Mouse (Mus musculus) forebrain, postnatal 0 days (tissue): ENCODE data around the gene Ier2. TPM values are rescaled to one million over a fixed set of nuclear protein-coding genes. Genes with fewer than 3 reads are reported as not detected.

Experiments
- ATAC-seq: fragments of 200-750 bp; cut with Nextera tagmentation; 2 replicates; pipeline ENCODE4 v1.8.0; 2017; ENCODE audit warnings: mild to moderate bottlenecking, moderate library complexity
- DNase-seq: peaks from one replicate; pipeline ENCODE4 v3.0.0-alpha.2; 2015
- H3K27ac ChIP-seq: fragments of 300-500 bp; sonication (generic); 2 replicates; pipeline ENCODE4 v1.5.1; 2014; ENCODE audit warnings: low read depth, mild to moderate bottlenecking, antibody characterized with exemption, low read length, moderate library complexity, mixed read lengths
- H3K27me3 ChIP-seq: fragments of 300-500 bp; sonication (generic); 2 replicates; pipeline ENCODE4 v1.6.1; 2014; ENCODE audit warnings: mild to moderate bottlenecking, low read length, mixed read lengths; ENCODE audit not compliant: insufficient read depth
- H3K36me3 ChIP-seq: fragments of 300-500 bp; sonication (generic); 2 replicates; pipeline ENCODE4 v1.6.1; 2014; ENCODE audit warnings: mild to moderate bottlenecking, moderate library complexity; ENCODE audit not compliant: insufficient read depth
- H3K4me1 ChIP-seq: fragments of 300-500 bp; sonication (generic); 2 replicates; pipeline ENCODE4 v1.6.1; 2014; ENCODE audit warnings: antibody characterized with exemption; ENCODE audit not compliant: insufficient read depth
- H3K4me2 ChIP-seq: fragments of 300-500 bp; sonication (generic); 2 replicates; pipeline ENCODE4 v1.6.1; 2014; ENCODE audit warnings: low read depth, mild to moderate bottlenecking, moderate library complexity
- H3K4me3 ChIP-seq: fragments of 300-500 bp; sonication (generic); 2 replicates; pipeline ENCODE4 v1.5.1; 2014; ENCODE audit warnings: low read depth, low read length, mixed read lengths
- H3K9ac ChIP-seq: fragments of 300-500 bp; sonication (generic); 2 replicates; pipeline ENCODE4 v1.6.1; 2014; ENCODE audit warnings: mild to moderate bottlenecking
- H3K9me3 ChIP-seq: fragments of 300-500 bp; sonication (generic); 2 replicates; pipeline ENCODE4 v1.6.1; 2016; ENCODE audit warnings: low read length
- CTCF ChIP-seq: sonication (generic); IDR thresholded peaks from 2 replicates; pipeline ENCODE4 v1.5.1; 2016; ENCODE audit warnings: antibody characterized with exemption, control low read depth, low read depth
- WGBS: fragments of 180-500 bp; shearing (Covaris S2); extraction: QIAGEN DNeasy Blood & Tissue Kit; methylation state at CpG from one replicate; pipeline ENCODE4 v1.1.7; 2014; 5-methylcytosine and 5-hydroxymethylcytosine counted together
- polyA plus RNA-seq: library from polyadenylated mRNA; unstranded; fragments of >200 nt; fragmentation: Nextera tagmentation; extraction: Ambion mirVana; gene quantifications from 2 replicates; pipeline ENCODE4 v1.2.1, GENCODE M21; 2015
- total RNA-seq: library from RNA; depleted of rRNA; stranded (reverse); fragments of >200 nt; gene quantifications from 2 replicates; pipeline ENCODE4 v1.2.3, GENCODE M21; 2014

Ier2 gene
- total and polyA plus RNA-seq, 2 experiments from 2014 or later, result 8.5 to 19.3 TPM

- H3K27me3 ChIP-seq, result no peaks in the 10 kb centered on the region
- WGBS, result 2% methylated on average over 24 of the region's 24 CpGs
- DNase-seq (peak; percentile 22), ATAC-seq (no peak)
- H3K4me3 ChIP-seq, result peak overlapping the region; percentile 57
- H3K36me3 ChIP-seq, result no peaks in the 10 kb centered on the region
- H3K9ac ChIP-seq, result peak overlapping the region; percentile 46
- H3K27ac ChIP-seq, result peak overlapping the region; percentile 67; the same call in 1 of the 2 replicates
- H3K9me3 ChIP-seq, result no peaks in the 10 kb centered on the region
- H3K4me2 ChIP-seq, result peak overlapping the region; percentile 62
- TF ChIP-seq CTCF, result no peak
- H3K4me1 ChIP-seq, result peaks cover 7% of the 10 kb centered on the region
These were observed 1.2 kb downstream of the Ier2 start for GRCm38 (mm10) chr8:84661458-84661871.

DNA sequence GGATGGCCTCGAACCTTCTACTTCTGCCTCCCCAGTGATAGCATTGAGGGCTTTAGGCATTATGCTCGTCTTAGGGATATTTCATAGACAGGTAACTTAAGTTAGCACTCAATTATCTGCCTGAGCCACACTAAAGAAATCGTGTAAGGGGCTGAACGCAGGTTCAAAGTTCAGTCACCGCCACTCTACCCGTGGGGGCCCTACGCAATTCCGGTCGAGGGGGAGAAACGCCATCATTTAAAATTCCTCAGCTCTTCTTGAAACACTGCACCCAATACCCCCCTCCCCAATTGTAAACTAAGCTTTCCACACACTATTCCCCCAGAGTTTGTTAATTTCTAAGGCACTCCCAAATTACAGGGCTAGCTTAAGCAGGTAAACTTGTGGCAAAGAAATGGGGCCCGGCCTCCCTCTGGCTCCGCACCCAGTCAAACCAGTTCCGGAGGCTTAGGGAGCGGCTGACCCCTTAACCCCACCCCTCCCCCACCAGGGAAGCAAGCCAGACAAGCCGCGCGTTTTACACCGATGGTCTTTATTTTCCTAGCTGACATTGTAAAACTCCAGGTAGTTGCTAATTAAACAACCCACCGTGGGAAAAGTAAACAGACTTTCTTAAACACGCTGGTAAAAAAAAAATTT lies 1.7 kb downstream of the Ier2 start:
- peaks cover 7% of the 10 kb centered on the region for H3K4me1 ChIP-seq
- DNase-seq, result no peak

DNA sequence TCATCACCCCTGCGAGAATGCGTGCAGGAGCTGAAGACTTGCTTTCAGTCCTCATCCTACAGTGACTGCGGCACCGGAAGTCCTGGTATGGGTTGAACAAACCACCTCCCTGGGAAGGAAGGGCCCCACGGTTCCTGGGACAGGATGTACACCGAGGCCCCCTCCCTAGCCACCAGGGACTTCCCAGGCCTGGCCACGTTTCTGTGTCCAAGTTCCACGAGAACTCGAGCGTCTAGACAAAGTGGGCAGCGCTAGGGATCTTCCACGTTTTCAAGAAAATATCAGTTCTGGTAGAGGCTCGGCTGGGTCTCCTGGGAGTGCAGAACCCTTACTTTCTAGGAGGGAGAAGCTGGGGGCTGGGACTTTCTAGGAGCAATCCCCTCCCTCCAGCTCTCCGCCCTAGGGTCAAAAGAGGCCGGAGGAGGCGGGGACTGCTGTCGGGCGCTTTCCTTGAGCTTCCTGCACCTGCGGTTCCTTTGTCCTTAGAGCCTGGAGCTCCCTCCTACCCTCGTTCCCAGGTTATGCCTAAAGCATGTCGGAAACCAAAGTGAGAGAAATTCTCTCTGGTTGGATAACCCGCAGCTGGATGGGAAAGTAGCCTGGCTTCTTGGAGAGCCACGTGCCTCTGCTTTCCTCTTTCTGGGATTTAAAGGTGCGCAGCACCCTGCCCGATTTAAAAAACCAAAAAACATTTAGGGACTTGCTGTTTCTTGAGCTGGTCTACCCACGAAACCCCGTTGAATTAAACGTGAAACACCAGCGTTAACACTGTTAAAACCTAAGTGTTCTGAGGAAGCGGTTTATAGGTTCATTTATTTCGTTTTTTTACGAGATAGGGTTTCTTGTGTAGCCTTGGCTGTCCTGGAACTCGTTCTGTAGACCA lies 2.5 kb downstream of the Ier2 start:
- peaks cover 7% of the 10 kb centered on the region for H3K4me1 ChIP-seq
- H3K9ac ChIP-seq, result peak overlapping the region; percentile 11; the same call in 1 of the 2 replicates
- H3K27ac ChIP-seq, result no peak overlapping the region
- TF ChIP-seq CTCF, result no peak
- no peak for ATAC-seq
- H3K27me3 ChIP-seq, result no peaks in the 10 kb centered on the region
- peak overlapping the region; percentile 57 for H3K4me3 ChIP-seq
- peak overlapping the region; percentile 62 for H3K4me2 ChIP-seq
- peak; percentile 16 for DNase-seq
- 8% methylated on average over 33 of the region's 33 CpGs for WGBS
- H3K9me3 ChIP-seq, result no peaks in the 10 kb centered on the region
- no peaks in the 10 kb centered on the region for H3K36me3 ChIP-seq

More for the DNA sequence above, 1.7 kb downstream of the Ier2 start:
- Histone ChIP-seq H3K27ac (no peak overlapping the region), H3K9ac (peak overlapping the region; percentile 46), H3K27me3 (no peaks in the 10 kb centered on the region), H3K4me3 (peak overlapping the region; percentile 57), H3K36me3 (no peaks in the 10 kb centered on the region), H3K4me2 (peak overlapping the region; percentile 62), H3K9me3 (no peaks in the 10 kb centered on the region)
- ATAC-seq, result no peak
- TF ChIP-seq CTCF, result no peak
- 5% methylated on average over 20 of the region's 20 CpGs for WGBS

DNA sequence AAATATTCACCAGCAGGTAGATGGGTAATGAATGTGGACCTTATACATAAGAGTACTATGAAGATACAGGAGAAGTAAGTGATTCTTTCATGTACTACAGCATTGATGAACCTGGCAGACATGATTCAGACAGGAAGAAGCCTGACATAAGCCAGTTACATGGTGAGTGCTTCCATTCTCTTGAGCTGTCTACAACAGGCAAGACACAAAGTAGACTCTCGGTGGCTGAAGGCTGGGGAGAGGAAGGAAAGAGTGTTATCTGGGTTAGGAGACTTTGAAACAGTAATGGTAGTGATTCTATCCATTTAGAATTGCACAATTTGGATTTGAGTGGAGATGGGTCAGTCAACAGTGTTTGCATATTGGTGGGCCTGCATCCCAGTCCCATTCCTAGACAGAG lies 3.7 kb downstream of the Ier2 start:
- Histone ChIP-seq H3K27me3 (no peaks in the 10 kb centered on the region), H3K4me3 (no peak overlapping the region), H3K27ac (no peak overlapping the region), H3K9ac (no peak overlapping the region), H3K36me3 (no peaks in the 10 kb centered on the region), H3K9me3 (no peaks in the 10 kb centered on the region), H3K4me1 (peaks cover 7% of the 10 kb centered on the region), H3K4me2 (no peak overlapping the region)
- DNase-seq (no peak), ATAC-seq (no peak)
- WGBS, result 54% methylated on average over 1 of the region's 1 CpGs
- no peak for TF ChIP-seq CTCF

DNA sequence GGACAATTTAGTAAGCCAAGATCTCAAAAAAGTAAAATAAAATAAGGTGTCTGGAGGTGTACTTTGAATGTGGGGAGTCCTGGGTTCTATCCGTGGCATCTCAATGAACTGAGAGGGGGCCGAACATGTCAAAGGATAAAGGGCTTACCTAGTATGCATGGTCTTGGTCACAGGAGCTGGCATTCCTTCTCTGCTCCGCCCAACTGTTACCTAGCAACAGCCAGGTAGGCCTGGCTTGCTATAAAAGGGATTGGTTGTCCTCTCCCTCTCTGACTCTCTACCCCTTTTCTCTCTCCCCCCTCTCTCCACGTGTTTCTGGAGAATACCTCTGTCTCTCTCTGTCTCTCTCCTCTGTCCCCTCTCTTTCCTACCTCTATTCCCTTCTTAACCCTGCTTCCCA lies 5.0 kb downstream of the Ier2 start:
- no peak overlapping the region for H3K9ac ChIP-seq
- no peak for TF ChIP-seq CTCF
- no peak for ATAC-seq

GRCm38 (mm10) chr8:84657203-84657602 lies 5.4 kb downstream of the Ier2 start:
- DNase-seq, result no peak
- no peak for ATAC-seq
- Histone ChIP-seq H3K4me1 (no peaks in the 10 kb centered on the region), H3K9me3 (no peaks in the 10 kb centered on the region), H3K4me3 (no peak overlapping the region), H3K9ac (no peak overlapping the region), H3K4me2 (no peak overlapping the region), H3K27ac (no peak overlapping the region), H3K27me3 (no peaks in the 10 kb centered on the region), H3K36me3 (no peaks in the 10 kb centered on the region)
- TF ChIP-seq CTCF, result no peak

More for the DNA sequence above, 5.0 kb downstream of the Ier2 start:
- Histone ChIP-seq H3K4me2 (no peak overlapping the region), H3K9me3 (no peaks in the 10 kb centered on the region), H3K27ac (no peak overlapping the region), H3K36me3 (no peaks in the 10 kb centered on the region), H3K4me3 (no peak overlapping the region), H3K27me3 (no peaks in the 10 kb centered on the region), H3K4me1 (no peaks in the 10 kb centered on the region)
- no peak for DNase-seq
- 44% methylated on average over 4 of the region's 4 CpGs for WGBS

DNA sequence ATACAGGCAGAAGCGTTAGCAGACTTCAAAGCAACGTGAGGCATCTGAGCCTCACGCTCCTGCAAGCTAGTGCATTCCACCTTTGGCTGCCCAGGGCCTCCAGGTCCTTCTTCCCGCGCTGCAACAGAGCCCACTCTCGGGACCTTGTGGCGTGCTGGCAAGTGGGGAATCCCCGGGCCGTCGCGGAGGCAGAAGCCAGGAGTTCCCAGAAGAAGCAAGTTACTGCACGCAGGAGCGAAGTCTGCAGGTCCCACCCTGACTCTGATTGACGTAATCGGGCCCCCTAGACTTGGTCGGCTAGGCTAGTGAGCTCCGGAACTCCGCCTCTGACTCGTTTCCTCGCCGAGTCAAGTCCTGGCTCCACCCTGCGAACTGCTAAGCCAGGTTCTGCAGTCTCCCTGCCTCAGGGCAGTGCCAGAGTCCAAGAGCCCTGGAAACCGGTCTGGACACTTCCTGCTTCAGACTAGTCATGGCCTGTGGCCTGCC lies 6.0 kb downstream of the Ier2 start:
- H3K36me3 ChIP-seq, result no peaks in the 10 kb centered on the region
- H3K27me3 ChIP-seq, result no peaks in the 10 kb centered on the region
- DNase-seq (no peak), ATAC-seq (0 out of 2 replicates have a peak, but pooled peaks have one; percentile 17)
- H3K9ac ChIP-seq, result peak overlapping the region; percentile 45
- H3K4me1 ChIP-seq, result no peaks in the 10 kb centered on the region
- no peaks in the 10 kb centered on the region for H3K9me3 ChIP-seq
- H3K27ac ChIP-seq, result peak overlapping the region; percentile 51; the same call in 1 of the 2 replicates
- H3K4me3 ChIP-seq, result peak overlapping the region; percentile 17; the same call in 1 of the 2 replicates
- WGBS, result 7% methylated on average over 23 of the region's 23 CpGs
- no peak for TF ChIP-seq CTCF
- H3K4me2 ChIP-seq, result peak overlapping the region; percentile 45
